Mouse (Mus musculus) thymus, adult 18-20 months (tissue): ENCODE measurements around the gene Tmem74b.

Experiments
- DNase-seq, 2 experiments: peaks; one replicate each; pipeline ENCODE4 v3.0.0; 2022; ENCODE audit warnings: mixed read lengths in 2 of 2

The Tmem74b gene

GRCm38 (mm10) chr2:151701231-151702145 is at the start of gene Tmem74b:
Tmem74b (plus strand) TSS chr2:151702008.
- no peak for DNase-seq

GRCm38 (mm10) chr2:151652053-151652452 is 49.8 kb upstream of the Tmem74b start:
- no peak for DNase-seq

- no peak for DNase-seq
These were observed 33.4 kb upstream of the Tmem74b start, which contains the start of gene Rad21l for GRCm38 (mm10) chr2:151668433-151668832. Rad21l (minus strand) TSS chr2:151668533.

- DNase-seq: no peak
These were observed 31.5 kb upstream of the Tmem74b start for GRCm38 (mm10) chr2:151670026-151670967.

- DNase-seq: no peak
These were observed 30.9 kb upstream of the Tmem74b start for GRCm38 (mm10) chr2:151670968-151671329.

GRCm38 (mm10) chr2:151676234-151676633 is 25.6 kb upstream of the Tmem74b start:
- DNase-seq: no peak

GRCm38 (mm10) chr2:151682357-151682756 is 19.5 kb upstream of the Tmem74b start:
- DNase-seq: no peak

GRCm38 (mm10) chr2:151682976-151683375 is 18.8 kb upstream of the Tmem74b start:
- DNase-seq: no peak

- DNase-seq: no peak
These were observed 490 bp downstream of the Tmem74b start for GRCm38 (mm10) chr2:151702146-151702850.

GRCm38 (mm10) chr2:151702851-151703190 is 1.0 kb downstream of the Tmem74b start:
- no peak for DNase-seq

- DNase-seq: no peak
These were observed 10.8 kb downstream of the Tmem74b start for GRCm38 (mm10) chr2:151712647-151713046.

GRCm38 (mm10) chr2:151715526-151715925 is 13.7 kb downstream of the Tmem74b start:
- DNase-seq: no peak

- DNase-seq: no peak
These were observed 14.7 kb downstream of the Tmem74b start for GRCm38 (mm10) chr2:151716318-151717055.

GRCm38 (mm10) chr2:151724094-151724493 is 22.3 kb downstream of the Tmem74b start:
- no peak for DNase-seq

GRCm38 (mm10) chr2:151733151-151733865 is 31.5 kb downstream of the Tmem74b start:
- no peak for DNase-seq

- DNase-seq: no peak
These were observed 33.6 kb downstream of the Tmem74b start for GRCm38 (mm10) chr2:151735422-151735821.

GRCm38 (mm10) chr2:151738460-151738859 is 36.7 kb downstream of the Tmem74b start:
- no peak for DNase-seq

- no peak for DNase-seq
These were observed 37.3 kb downstream of the Tmem74b start for GRCm38 (mm10) chr2:151739081-151739480.

- no peak for DNase-seq
These were observed 37.7 kb downstream of the Tmem74b start for GRCm38 (mm10) chr2:151739505-151739904.

- peak; percentile 78 to 82 for DNase-seq
These were observed 39.1 kb downstream of the Tmem74b start for GRCm38 (mm10) chr2:151740741-151741526.

GRCm38 (mm10) chr2:151742084-151742483 is 40.3 kb downstream of the Tmem74b start:
- no peak for DNase-seq
